ENCODE assay signal across 22 mouse cellular contexts in the genomic region with DNA sequence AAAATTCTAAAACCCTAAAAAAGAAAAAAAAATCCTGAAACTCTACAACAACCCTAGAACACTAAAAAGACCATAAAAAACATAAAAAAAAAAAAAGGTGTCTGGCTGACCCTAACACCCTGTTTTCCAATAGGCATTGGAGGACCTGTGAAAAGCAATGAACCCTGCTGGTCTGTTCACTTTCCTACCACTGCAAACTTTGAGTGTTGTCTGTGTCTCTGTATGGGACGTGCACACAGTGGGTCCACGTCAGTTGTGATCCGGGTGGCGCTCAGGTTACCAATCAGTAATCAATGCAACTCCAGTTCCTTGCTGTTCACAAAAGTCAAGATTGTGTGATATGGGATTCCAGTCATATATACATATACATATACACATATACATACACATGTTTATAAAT. TPM values are rescaled to one million over a fixed set of nuclear protein-coding genes. Genes with fewer than 3 reads are reported as not detected.
A peak's percentile ranks its signal among the peaks of the same experiment; 100 is the strongest.
DNase-seq lines count a peak whose midpoint lies in the region; ATAC-seq and TF ChIP-seq lines count a peak whose summit lies in the region.
"Had no signal": no experiment of that assay in that cellular context is flagged by ENCODE, and none has a peak within 500 bp of the region (broad histone marks: within the 10 kb centered on the region; RNA-seq: fewer than 3 reads in every experiment).

No protein-coding gene starts in this region.

- no peaks in the 10 kb centered on the region for H3K36me3 ChIP-seq in midbrain, embryonic 11.5 days (ENCODE audit: control insufficient read depth, insufficient read depth, low read length)
- H3K36me3 ChIP-seq in midbrain, postnatal 0 days (ENCODE audit: insufficient read depth, low read length) = no peaks in the 10 kb centered on the region
- H3K36me3 ChIP-seq: embryonic facial prominence, embryonic 13.5 days; forebrain, embryonic 10.5 days; limb, embryonic 13.5 days had no signal

- H3K4me2 ChIP-seq in midbrain, embryonic 11.5 days = no peak overlapping the region
- no peak overlapping the region for H3K4me2 ChIP-seq in midbrain, postnatal 0 days (ENCODE audit: low read depth, low read length, poor library complexity, severe bottlenecking)
- H3K4me2 ChIP-seq: embryonic facial prominence, embryonic 13.5 days; limb, embryonic 13.5 days had no signal

- peak; percentile 23 for DNase-seq in cerebellum, adult 9-10 months
- DNase-seq in cerebellum, adult 2 months = no peak
- DNase-seq in midbrain, embryonic 11.5 days (ENCODE audit: low spot score, missing footprints) = peak; percentile 85
- DNase-seq in midbrain, postnatal 0 days (ENCODE audit: low spot score) = no peak
- DNase-seq in R1 (ENCODE audit: low read depth, low spot score) = peak; percentile 63
- DNase-seq in naive thymus-derived CD4-positive, alpha-beta T cell, adult 2 months (ENCODE audit: low read depth) = peak; percentile 33
- DNase-seq in testis, postnatal 10 days (ENCODE audit: low spot score) = no peak
- no peak for DNase-seq in retina, embryonic 14.5 days (ENCODE audit: low spot score)
- DNase-seq: adrenal gland, postnatal 25 days; cerebellum, postnatal 36 days; heart, adult 18-20 months; kidney, postnatal 36 days; lung, adult 18-20 months; thymus, postnatal 36 days had no signal

- H3K4me1 ChIP-seq in cerebellum, adult 2 months (ENCODE audit: control insufficient read depth, insufficient read depth, low read length) = no peaks in the 10 kb centered on the region
- no peaks in the 10 kb centered on the region for H3K4me1 ChIP-seq in midbrain, embryonic 11.5 days (ENCODE audit: control insufficient read depth, insufficient read depth, low read length)
- H3K4me1 ChIP-seq in midbrain, postnatal 0 days (ENCODE audit: insufficient read depth, low read length) = no peaks in the 10 kb centered on the region

- no peak for ATAC-seq in midbrain, embryonic 11.5 days (ENCODE audit: low FRiP score)
- ATAC-seq in midbrain, postnatal 0 days (ENCODE audit: low FRiP score) = no peak
- ATAC-seq: hindbrain, postnatal 0 days had no signal

- H3K4me3 ChIP-seq in cerebellum, adult 2 months (replicated peaks; ENCODE audit: insufficient read depth, low read depth, low read length) = no peak overlapping the region
- no peak overlapping the region for H3K4me3 ChIP-seq in midbrain, embryonic 11.5 days (ENCODE audit: low read depth, low read length)
- no peak overlapping the region for H3K4me3 ChIP-seq in midbrain, postnatal 0 days (ENCODE audit: low read depth, low read length)
- H3K4me3 ChIP-seq: embryonic facial prominence, embryonic 13.5 days; forebrain, embryonic 10.5 days; left cerebral cortex, adult 2 months; limb, embryonic 13.5 days had no signal

- H3K9me3 ChIP-seq in midbrain, embryonic 11.5 days (ENCODE audit: control insufficient read depth, low read length) = no peaks in the 10 kb centered on the region
- H3K9me3 ChIP-seq in midbrain, postnatal 0 days (ENCODE audit: low read length) = no peaks in the 10 kb centered on the region
- H3K9me3 ChIP-seq: embryonic facial prominence, embryonic 13.5 days; forebrain, embryonic 10.5 days; limb, embryonic 13.5 days had no signal

- TF ChIP-seq POLR2A in cerebellum, adult 2 months (IDR thresholded peaks at IDR 0.05; ENCODE audit: borderline replicate concordance, insufficient read depth, low read length) = no peak

- H3K27ac ChIP-seq in cerebellum, adult 2 months (ENCODE audit: insufficient read depth, low read length) = no peak overlapping the region
- H3K27ac ChIP-seq in midbrain, embryonic 11.5 days (ENCODE audit: low read depth, low read length) = no peak overlapping the region
- no peak overlapping the region for H3K27ac ChIP-seq in midbrain, postnatal 0 days (ENCODE audit: low read depth, low read length)
- H3K27ac ChIP-seq: embryonic facial prominence, embryonic 13.5 days; forebrain, embryonic 10.5 days; hindbrain, postnatal 0 days; left cerebral cortex, adult 2 months; limb, embryonic 13.5 days had no signal

- whole genome bisulfite sequencing in cerebellum, adult 2 months = 98% methylated on average over 4 of the region's 4 CpGs
- WGBS in midbrain, embryonic 11.5 days = 91% methylated on average over 4 of the region's 4 CpGs
- 98% methylated on average over 4 of the region's 4 CpGs for WGBS in midbrain, postnatal 0 days

- H3K9ac ChIP-seq in midbrain, embryonic 11.5 days (ENCODE audit: low read length) = no peak overlapping the region
- no peak overlapping the region for H3K9ac ChIP-seq in midbrain, postnatal 0 days (replicated peaks; ENCODE audit: low read length, poor library complexity, severe bottlenecking)
- H3K9ac ChIP-seq: embryonic facial prominence, embryonic 13.5 days; limb, embryonic 13.5 days had no signal

- H3K27me3 ChIP-seq in cerebellum, adult 2 months (ENCODE audit: control insufficient read depth, insufficient read depth, low read length) = no peaks in the 10 kb centered on the region
- H3K27me3 ChIP-seq in midbrain, embryonic 11.5 days (ENCODE audit: control insufficient read depth, insufficient read depth, low read length) = no peaks in the 10 kb centered on the region
- no peaks in the 10 kb centered on the region for H3K27me3 ChIP-seq in midbrain, postnatal 0 days (ENCODE audit: insufficient read depth, low read length)
- H3K27me3 ChIP-seq: embryonic facial prominence, embryonic 13.5 days; limb, embryonic 13.5 days had no signal

- no peak for TF ChIP-seq CTCF in cerebellum, adult 2 months (IDR thresholded peaks at IDR 0.05; ENCODE audit: borderline replicate concordance, insufficient read depth, low read depth, low read length)
- no peak for TF ChIP-seq CTCF in midbrain, postnatal 0 days (IDR thresholded peaks at IDR 0.05)

RNA-seq across cellular contexts. Expression of a gene that starts 36.7 kb away (rescaled TPM):
- polyA plus RNA-seq in cerebellum, adult 2 months (2012; rRNA removed) = 0.10 TPM in 1 of 2 replicates, not detected in the other
- not detected in 2 replicates for polyA plus RNA-seq in midbrain, embryonic 11.5 days (2014; fragmentation: Nextera tagmentation; extraction: Ambion mirVana)
- total RNA-seq in midbrain, postnatal 0 days (2014; rRNA removed) = not detected in 2 replicates
- not detected in 2 replicates for polyA plus RNA-seq in midbrain, postnatal 0 days (2015; fragmentation: Nextera tagmentation; extraction: Ambion mirVana)
- total RNA-seq: adrenal gland, postnatal 25 days; heart, adult 18-20 months; heart, postnatal 10 days; hindbrain, postnatal 0 days; left cerebral cortex, adult 2 months had no signal
- polyA plus RNA-seq: C2C12; embryonic facial prominence, embryonic 13.5 days; forebrain, embryonic 10.5 days; limb, embryonic 13.5 days; stomach, embryonic 14.5 days had no signal

RNA-seq across cellular contexts. Expression of a gene that starts 38.4 kb away (rescaled TPM):
- polyA plus RNA-seq in cerebellum, adult 2 months (2012; rRNA removed) = 65.1 and 69.8 TPM in 2 replicates
- 79.1 and 82.5 TPM in 2 replicates for polyA plus RNA-seq in midbrain, embryonic 11.5 days (2014; fragmentation: Nextera tagmentation; extraction: Ambion mirVana)
- total RNA-seq in midbrain, postnatal 0 days (2014; rRNA removed) = 117 and 123 TPM in 2 replicates
- polyA plus RNA-seq in midbrain, postnatal 0 days (2015; fragmentation: Nextera tagmentation; extraction: Ambion mirVana) = 35.2 and 35.3 TPM in 2 replicates

Comparison
In these comparisons a context has a peak if more than half of its experiments do, and no peak if none do; other contexts are left out.
1. DNase-seq: peak in cerebellum, adult 9-10 months (single experiment), midbrain, embryonic 11.5 days (single experiment), R1 (single experiment) and naive thymus-derived CD4-positive, alpha-beta T cell, adult 2 months (single experiment); none in cerebellum, adult 2 months (0 of 2), midbrain, postnatal 0 days (single experiment), testis, postnatal 10 days (single experiment) and retina, embryonic 14.5 days (single experiment).